Mouse (Mus musculus): Measurements from ENCODE around the gene Dennd2c.

DNA sequence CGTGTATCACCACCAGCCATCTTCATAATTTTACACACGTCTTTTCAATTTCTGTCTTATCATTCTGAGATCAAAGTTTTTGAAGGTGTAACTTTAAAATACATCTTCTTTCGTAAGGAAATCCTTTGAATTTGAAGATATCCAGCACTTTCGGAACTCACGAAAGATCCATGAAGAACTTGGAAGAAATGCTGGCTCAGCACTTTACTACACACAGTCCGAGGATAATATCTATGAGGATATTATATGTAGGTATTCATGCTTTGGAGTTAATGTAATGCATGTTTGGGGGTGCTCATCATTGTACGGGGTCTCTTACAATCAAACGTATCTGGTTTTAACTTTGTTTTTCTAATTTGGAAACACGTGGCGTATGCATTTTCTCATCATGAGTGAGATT is 30.7 kb downstream of the Dennd2c start:
- TF ChIP-seq CTCF (IDR thresholded peaks at IDR 0.05; ENCODE audit: low read depth, low read length) (no peak), GATA1 (IDR thresholded peaks at IDR 0.05; ENCODE audit: borderline replicate concordance, low read length) (no peak), GATA2 (IDR thresholded peaks at IDR 0.05; ENCODE audit: borderline replicate concordance, low read depth, low read length) (no peak), TAL1 (conservative IDR thresholded peaks at IDR 0.05; ENCODE audit: low read depth, low read length) (no peak), POLR2AphosphoS5 (IDR thresholded peaks at IDR 0.05; ENCODE audit: insufficient replicate concordance, low read depth, low read length) (no peak)

Data from G1E (cell line).